Mouse (Mus musculus) hindbrain, embryonic 16.5 days (tissue): ENCODE results near the gene Agap3. TPM values are rescaled to one million over a fixed set of nuclear protein-coding genes. Genes with fewer than 3 reads are reported as not detected.

Experiments used
- ATAC-seq: fragments of 200-750 bp; cut with Nextera tagmentation; 2 replicates; pipeline ENCODE4 v1.8.0; 2017; ENCODE audit warnings: moderate TSS enrichment, moderate library complexity
- H3K27ac ChIP-seq: fragments of 300-500 bp; sonication (generic); 2 replicates; pipeline ENCODE4 v1.5.1; 2014; ENCODE audit warnings: low read depth, mild to moderate bottlenecking, control low read depth, low read length, moderate library complexity
- H3K27me3 ChIP-seq: fragments of 300-500 bp; sonication (generic); replicated peaks from 2 replicates; pipeline ENCODE4 v1.6.1; 2014; ENCODE audit warnings: low read length; ENCODE audit not compliant: control insufficient read depth, insufficient read depth
- H3K36me3 ChIP-seq: fragments of 300-500 bp; sonication (generic); 2 replicates; pipeline ENCODE4 v1.6.1; 2014; ENCODE audit warnings: mild to moderate bottlenecking, low read length, moderate library complexity, mixed read lengths; ENCODE audit not compliant: control insufficient read depth, insufficient read depth
- H3K4me1 ChIP-seq: fragments of 300-500 bp; sonication (generic); 2 replicates; pipeline ENCODE4 v1.6.1; 2014; ENCODE audit warnings: low read depth, low read length; ENCODE audit not compliant: control insufficient read depth, insufficient read depth
- H3K4me2 ChIP-seq: fragments of 300-500 bp; sonication (generic); 2 replicates; pipeline ENCODE4 v1.6.1; 2014; ENCODE audit warnings: mild to moderate bottlenecking, low read length, control low read depth, moderate library complexity
- H3K4me3 ChIP-seq: fragments of 300-500 bp; sonication (generic); 2 replicates; pipeline ENCODE4 v1.5.1; 2014; ENCODE audit warnings: mild to moderate bottlenecking, low read length, control low read depth, moderate library complexity
- H3K9ac ChIP-seq: fragments of 300-500 bp; sonication (generic); 2 replicates; pipeline ENCODE4 v1.6.1; 2014; ENCODE audit warnings: low read depth, mild to moderate bottlenecking, control low read depth, low read length, moderate library complexity
- H3K9me3 ChIP-seq: fragments of 300-500 bp; sonication (generic); 2 replicates; pipeline ENCODE4 v1.6.1; 2014; ENCODE audit warnings: mild to moderate bottlenecking, low read length, moderate library complexity; ENCODE audit not compliant: control insufficient read depth
- WGBS: fragments of 180-500 bp; shearing (Covaris S2); extraction: QIAGEN DNeasy Blood & Tissue Kit; methylation state at CpG from one replicate; pipeline ENCODE4 v1.1.7; 2014; 5-methylcytosine and 5-hydroxymethylcytosine counted together
- polyA plus RNA-seq: library from polyadenylated mRNA; unstranded; fragments of >200 nt; fragmentation: Nextera tagmentation; extraction: Ambion mirVana; gene quantifications from 2 replicates; pipeline ENCODE4 v1.2.1, GENCODE M21; 2015

Gene Agap3
- polyA plus RNA-seq = 46.4 and 47.7 TPM in 2 replicates

DNA sequence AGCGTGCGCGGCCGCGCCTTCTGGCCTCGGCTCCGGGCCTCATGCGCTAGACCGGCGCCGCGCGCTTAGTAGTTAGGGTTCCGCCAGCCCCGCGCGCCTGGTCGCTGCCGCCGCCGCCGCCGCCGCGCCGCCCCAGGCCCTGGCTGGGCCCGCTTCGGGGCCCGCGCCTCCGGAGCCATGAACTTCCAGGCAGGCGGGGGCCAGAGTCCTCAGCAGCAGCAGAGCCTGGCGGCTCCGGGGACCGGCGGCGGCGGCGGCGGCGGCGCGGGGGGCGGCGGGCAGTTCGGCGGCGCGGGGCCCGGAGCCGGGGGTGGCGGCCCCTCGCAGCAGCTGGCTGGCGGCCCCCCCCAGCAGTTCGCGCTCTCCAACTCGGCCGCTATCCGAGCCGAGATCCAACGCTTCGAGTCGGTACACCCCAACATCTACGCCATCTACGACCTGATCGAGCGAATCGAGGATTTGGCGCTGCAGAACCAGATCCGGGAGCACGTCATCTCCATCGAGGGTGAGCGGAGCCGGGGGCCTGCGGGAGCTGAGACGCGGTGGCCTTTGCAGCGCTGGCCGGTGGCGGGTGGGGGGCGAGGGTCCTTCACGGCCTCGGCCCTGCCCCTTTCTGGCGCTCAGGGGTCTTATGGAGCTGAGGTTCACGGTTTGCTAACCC lies at the start of gene Agap3:
Gene Agap3 (plus strand): TSS at position 148 of the 661 bp plus-strand sequence.
- H3K9ac ChIP-seq = peak within 1 kb of the TSS; percentile 95
- no peaks in the 10 kb centered on the region for H3K36me3 ChIP-seq
- H3K27me3 ChIP-seq = no peaks in the 10 kb centered on the region
- peak within 1 kb of the TSS; percentile 97 for H3K4me2 ChIP-seq
- no peaks in the 10 kb centered on the region for H3K9me3 ChIP-seq
- H3K27ac ChIP-seq = peak within 1 kb of the TSS; percentile 86
- H3K4me1 ChIP-seq = peaks cover 47% of the 10 kb centered on the region
- peak; percentile 1; the same call in 1 of the 2 replicates for ATAC-seq
- under 1% methylated on average over 49 of the region's 85 CpGs for WGBS
- H3K4me3 ChIP-seq = peak within 1 kb of the TSS; percentile 97

GRCm38 (mm10) chr5:24404594-24405360 lies 47.2 kb upstream of the Agap3 start:
- Histone ChIP-seq H3K4me3 (no peak overlapping the region), H3K36me3 (peaks cover 4% of the 10 kb centered on the region), H3K9me3 (no peaks in the 10 kb centered on the region), H3K27ac (no peak overlapping the region), H3K4me1 (no peaks in the 10 kb centered on the region; the same call in 1 of the 2 replicates), H3K9ac (no peak overlapping the region), H3K4me2 (no peak overlapping the region), H3K27me3 (no peaks in the 10 kb centered on the region)
- ATAC-seq = no peak
- WGBS = 86% methylated on average over 6 of the region's 6 CpGs

- no peak overlapping the region for H3K9ac ChIP-seq
- no peaks in the 10 kb centered on the region for H3K27me3 ChIP-seq
- H3K4me1 ChIP-seq = no peaks in the 10 kb centered on the region; the same call in 1 of the 2 replicates
- H3K4me3 ChIP-seq = no peak overlapping the region
- no peak overlapping the region for H3K27ac ChIP-seq
- WGBS = 67% methylated on average over 3 of the region's 3 CpGs
- peaks cover 4% of the 10 kb centered on the region for H3K36me3 ChIP-seq
- no peak for ATAC-seq
- H3K9me3 ChIP-seq = no peaks in the 10 kb centered on the region
- H3K4me2 ChIP-seq = no peak overlapping the region
Observed at GRCm38 (mm10) chr5:24405389-24405876, 46.5 kb upstream of the Agap3 start.

DNA sequence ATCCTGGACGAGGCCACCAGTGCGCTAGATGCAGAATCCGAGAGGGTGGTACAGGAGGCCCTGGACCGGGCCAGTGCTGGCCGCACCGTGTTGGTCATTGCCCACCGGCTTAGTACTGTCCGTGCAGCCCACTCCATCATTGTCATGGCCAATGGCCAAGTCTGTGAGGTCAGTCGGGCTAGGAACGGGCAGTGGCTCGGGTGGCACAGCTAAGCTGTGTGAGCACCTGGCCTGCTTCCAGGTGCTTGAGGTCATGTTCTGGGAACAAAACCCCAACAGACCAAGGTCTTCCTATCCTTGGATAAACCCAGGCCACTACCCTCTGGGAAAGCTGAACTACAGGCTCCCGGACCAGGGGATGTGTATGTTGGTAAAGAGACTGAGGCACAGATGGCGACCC lies 43.3 kb upstream of the Agap3 start:
- Histone ChIP-seq H3K27ac (no peak overlapping the region), H3K36me3 (no peaks in the 10 kb centered on the region; the same call in 1 of the 2 replicates), H3K27me3 (no peaks in the 10 kb centered on the region), H3K4me1 (no peaks in the 10 kb centered on the region), H3K9me3 (no peaks in the 10 kb centered on the region), H3K9ac (no peak overlapping the region), H3K4me3 (no peak overlapping the region), H3K4me2 (no peak overlapping the region)
- ATAC-seq = no peak
- 85% methylated on average over 13 of the region's 13 CpGs for whole genome bisulfite sequencing

DNA sequence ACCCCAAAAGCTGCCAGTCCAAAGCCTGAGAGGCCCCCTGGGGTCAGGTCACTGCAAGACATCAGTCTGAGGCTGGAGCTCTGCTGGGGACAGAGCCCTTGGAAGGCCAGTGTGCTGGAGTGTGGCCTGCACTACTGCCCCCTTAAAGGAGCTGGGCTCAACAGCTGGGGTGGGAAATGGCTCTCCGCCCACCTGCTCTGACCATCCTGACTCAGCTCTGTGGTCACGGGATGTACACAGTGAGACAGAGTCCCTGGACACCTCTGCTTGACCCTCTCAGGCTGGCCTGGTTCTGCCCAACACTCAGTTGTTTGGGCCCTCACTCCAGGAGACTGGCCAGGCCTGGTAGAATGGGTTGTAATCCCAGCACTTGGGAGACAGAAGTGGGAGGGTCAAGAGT lies 42.5 kb upstream of the Agap3 start:
- Histone ChIP-seq H3K9me3 (no peaks in the 10 kb centered on the region), H3K4me2 (no peak overlapping the region), H3K4me3 (no peak overlapping the region), H3K36me3 (no peaks in the 10 kb centered on the region; the same call in 1 of the 2 replicates), H3K9ac (no peak overlapping the region), H3K27ac (no peak overlapping the region), H3K4me1 (no peaks in the 10 kb centered on the region), H3K27me3 (no peaks in the 10 kb centered on the region)
- 74% methylated on average over 2 of the region's 2 CpGs for WGBS
- ATAC-seq = no peak

- no peaks in the 10 kb centered on the region for H3K27me3 ChIP-seq
- no peak for ATAC-seq
- no peak overlapping the region for H3K4me2 ChIP-seq
- H3K27ac ChIP-seq = no peak overlapping the region
- 90% methylated on average over 2 of the region's 2 CpGs for WGBS
- H3K36me3 ChIP-seq = no peaks in the 10 kb centered on the region
- peaks cover 7% of the 10 kb centered on the region for H3K4me1 ChIP-seq
- no peak overlapping the region for H3K9ac ChIP-seq
- no peaks in the 10 kb centered on the region for H3K9me3 ChIP-seq
- no peak overlapping the region for H3K4me3 ChIP-seq
Observed at GRCm38 (mm10) chr5:24412063-24412462, 39.9 kb upstream of the Agap3 start.

DNA sequence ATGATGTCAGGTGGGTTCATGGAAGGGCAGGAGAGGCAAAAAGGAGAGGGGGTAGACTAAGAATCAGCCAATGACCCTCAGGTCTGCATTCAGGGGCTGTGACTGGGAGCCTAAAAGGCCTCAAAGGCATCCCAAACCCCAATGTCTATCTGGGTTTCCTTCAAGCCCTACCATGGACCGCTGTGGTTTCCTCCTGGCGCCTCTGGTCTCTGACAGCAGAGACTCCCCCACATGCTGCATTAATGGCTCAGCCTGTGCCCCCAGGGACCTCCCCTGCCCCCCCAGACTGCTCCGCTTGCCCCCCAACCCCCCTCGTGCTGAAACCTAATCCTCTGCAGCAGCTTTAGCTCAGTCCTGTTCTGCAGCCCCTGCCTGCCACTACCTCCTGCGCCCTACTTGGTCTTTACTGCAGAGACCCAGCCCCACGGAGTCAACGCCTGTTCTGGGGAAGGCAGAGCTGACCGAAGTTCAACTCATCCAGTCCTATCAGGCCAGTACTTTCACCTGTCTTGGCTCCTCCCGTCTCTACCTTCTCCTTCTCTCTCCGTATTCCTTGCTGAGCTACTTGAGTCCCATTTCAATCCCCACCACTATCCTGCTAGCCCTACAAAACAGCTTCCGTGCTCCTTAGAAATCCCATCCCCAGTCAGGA lies 38.8 kb upstream of the Agap3 start, which contains the start of gene Asic3:
Gene Asic3 (plus strand): TSS at position 351 of the 652 bp plus-strand sequence.
- no peak for ATAC-seq

DNA sequence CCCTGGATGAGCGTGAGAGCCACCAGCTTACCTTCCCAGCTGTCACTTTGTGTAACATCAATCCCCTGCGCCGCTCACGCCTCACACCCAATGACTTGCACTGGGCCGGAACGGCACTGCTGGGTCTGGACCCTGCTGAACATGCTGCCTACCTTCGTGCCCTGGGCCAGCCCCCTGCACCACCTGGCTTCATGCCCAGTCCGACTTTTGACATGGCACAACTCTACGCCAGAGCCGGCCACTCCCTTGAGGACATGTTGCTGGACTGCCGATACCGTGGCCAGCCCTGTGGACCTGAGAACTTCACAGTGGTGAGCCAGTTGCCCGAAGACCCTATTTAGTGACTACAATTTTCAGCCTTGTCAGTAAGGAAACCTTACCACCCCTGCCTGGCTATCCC lies 38.0 kb upstream of the Agap3 start:
- Histone ChIP-seq H3K4me1 (peaks cover 7% of the 10 kb centered on the region), H3K4me3 (no peak overlapping the region), H3K27me3 (no peaks in the 10 kb centered on the region), H3K9ac (no peak overlapping the region), H3K4me2 (no peak overlapping the region), H3K27ac (no peak overlapping the region), H3K36me3 (peaks cover 9% of the 10 kb centered on the region), H3K9me3 (no peaks in the 10 kb centered on the region)
- ATAC-seq = no peak
- 83% methylated on average over 13 of the region's 13 CpGs for WGBS

More for the DNA sequence above, 38.8 kb upstream of the Agap3 start, which contains the start of gene Asic3:
- no peaks in the 10 kb centered on the region for H3K27me3 ChIP-seq
- H3K9me3 ChIP-seq = no peaks in the 10 kb centered on the region
- no peak within 1 kb of the TSS for H3K9ac ChIP-seq
- H3K36me3 ChIP-seq = peaks cover 4% of the 10 kb centered on the region
- no peak within 1 kb of the TSS for H3K4me3 ChIP-seq
- H3K4me2 ChIP-seq = no peak within 1 kb of the TSS
- WGBS = 58% methylated on average over 9 of the region's 11 CpGs
- peaks cover 7% of the 10 kb centered on the region for H3K4me1 ChIP-seq
- H3K27ac ChIP-seq = no peak within 1 kb of the TSS
